Mouse (Mus musculus) midbrain, embryonic 13.5 days (tissue): ENCODE data around the gene Ddx23. TPM values are rescaled to one million over a fixed set of nuclear protein-coding genes. Genes with fewer than 3 reads are reported as not detected.
A peak's percentile ranks its signal among the peaks of the same experiment; 100 is the strongest.

Experiments used
- ATAC-seq: fragments of 200-750 bp; cut with Nextera tagmentation; 2 replicates; pipeline ENCODE4 v1.8.0; 2017; ENCODE audit warnings: mild to moderate bottlenecking, moderate TSS enrichment, moderate library complexity
- H3K27ac ChIP-seq: fragments of 300-500 bp; sonication (generic); 2 replicates; pipeline ENCODE4 v1.5.1; 2015; ENCODE audit warnings: inconsistent platforms, mild to moderate bottlenecking, moderate library complexity
- H3K27me3 ChIP-seq: fragments of 300-500 bp; sonication (generic); 2 replicates; pipeline ENCODE4 v1.6.1; 2015; ENCODE audit warnings: mild to moderate bottlenecking, inconsistent platforms
- H3K36me3 ChIP-seq: fragments of 300-500 bp; sonication (generic); 2 replicates; pipeline ENCODE4 v1.6.1; 2015; ENCODE audit warnings: mild to moderate bottlenecking, inconsistent platforms
- H3K4me1 ChIP-seq: fragments of 300-500 bp; sonication (generic); replicated peaks from 2 replicates; pipeline ENCODE4 v1.6.1; 2015; ENCODE audit warnings: inconsistent platforms
- H3K4me2 ChIP-seq: fragments of 300-500 bp; sonication (generic); replicated peaks from 2 replicates; pipeline ENCODE4 v1.6.1; 2015; ENCODE audit warnings: moderate library complexity, mild to moderate bottlenecking, inconsistent platforms
- H3K4me3 ChIP-seq: fragments of 300-500 bp; sonication (generic); replicated peaks from 2 replicates; pipeline ENCODE4 v1.5.1; 2015; ENCODE audit warnings: mild to moderate bottlenecking, inconsistent platforms
- H3K9ac ChIP-seq: fragments of 300-500 bp; sonication (generic); replicated peaks from 2 replicates; pipeline ENCODE4 v1.6.1; 2015; ENCODE audit warnings: mild to moderate bottlenecking, inconsistent platforms
- H3K9me3 ChIP-seq: fragments of 300-500 bp; sonication (generic); 2 replicates; pipeline ENCODE4 v1.6.1; 2016; ENCODE audit warnings: mild to moderate bottlenecking, inconsistent platforms
- WGBS: fragments of 180-500 bp; shearing (Covaris S2); methylation state at CpG from one replicate; pipeline ENCODE4 v1.1.7; 2015; 5-methylcytosine and 5-hydroxymethylcytosine counted together
- polyA plus RNA-seq: library from polyadenylated mRNA; unstranded; fragments of >200 nt; fragmentation: Nextera tagmentation; extraction: Ambion mirVana; gene quantifications from 2 replicates; pipeline ENCODE4 v1.2.1, GENCODE M21; 2015

Ddx23 gene
- polyA plus RNA-seq, 1 experiment from 2014 or later: 28.6 TPM

DNA sequence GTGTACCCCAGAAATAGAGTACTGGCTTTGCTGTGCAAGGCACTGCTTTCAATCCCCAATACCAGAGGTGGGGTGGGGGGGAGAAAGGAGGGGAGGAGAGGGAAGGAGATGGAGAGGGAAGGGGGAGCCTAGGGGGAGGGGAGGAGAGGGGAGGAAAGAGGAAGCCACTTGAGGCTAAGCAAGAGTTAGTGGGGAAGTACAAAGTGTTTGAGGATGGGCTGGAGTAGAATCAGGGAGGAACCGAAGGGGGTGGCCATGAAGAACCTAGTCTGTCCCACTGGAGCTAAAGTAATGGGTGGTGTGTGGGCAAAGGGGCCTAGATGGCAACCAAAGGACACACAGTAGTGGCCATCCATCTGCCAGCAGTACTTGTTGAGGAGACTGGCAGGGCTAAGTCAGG, 21.1 kb upstream of the Ddx23 start:
- Histone ChIP-seq H3K4me2 (no peak overlapping the region), H3K27ac (no peak overlapping the region), H3K9ac (no peak overlapping the region), H3K4me1 (0 out of 2 replicates have a peak, but pooled peaks cover 1% of the 10 kb centered on the region), H3K4me3 (no peak overlapping the region), H3K9me3 (no peaks in the 10 kb centered on the region), H3K36me3 (no peaks in the 10 kb centered on the region), H3K27me3 (0 out of 2 replicates have a peak, but pooled peaks cover under 1% of the 10 kb centered on the region)
- WGBS: 92% methylated on average over 1 of the region's 1 CpGs
- no peak for ATAC-seq

DNA sequence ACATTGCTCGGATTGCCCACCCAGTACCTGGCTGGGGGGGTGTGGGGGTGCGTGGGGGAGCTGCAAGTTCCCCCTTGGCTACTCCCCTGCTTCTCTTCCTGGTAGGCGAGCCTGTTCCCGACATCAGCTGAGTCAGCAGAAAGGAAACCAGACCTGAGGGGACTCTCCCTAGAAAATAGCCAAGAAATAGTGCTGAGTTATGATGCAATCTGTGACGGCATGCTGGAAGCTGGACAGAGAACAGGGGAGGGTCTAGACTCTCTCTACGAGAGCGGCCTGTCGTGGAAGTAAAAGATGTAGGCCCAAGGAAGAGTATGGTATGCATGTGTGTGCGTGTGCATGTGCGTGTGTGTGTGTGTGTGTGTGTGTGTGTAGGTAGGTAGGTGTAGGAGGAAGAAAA, 20.5 kb upstream of the Ddx23 start:
- Histone ChIP-seq H3K27ac (no peak overlapping the region), H3K9me3 (no peaks in the 10 kb centered on the region), H3K4me2 (no peak overlapping the region), H3K4me1 (no peaks in the 10 kb centered on the region), H3K27me3 (0 out of 2 replicates have a peak, but pooled peaks cover 4% of the 10 kb centered on the region), H3K36me3 (no peaks in the 10 kb centered on the region), H3K9ac (no peak overlapping the region), H3K4me3 (no peak overlapping the region)
- no peak for ATAC-seq
- WGBS: 75% methylated on average over 10 of the region's 10 CpGs

DNA sequence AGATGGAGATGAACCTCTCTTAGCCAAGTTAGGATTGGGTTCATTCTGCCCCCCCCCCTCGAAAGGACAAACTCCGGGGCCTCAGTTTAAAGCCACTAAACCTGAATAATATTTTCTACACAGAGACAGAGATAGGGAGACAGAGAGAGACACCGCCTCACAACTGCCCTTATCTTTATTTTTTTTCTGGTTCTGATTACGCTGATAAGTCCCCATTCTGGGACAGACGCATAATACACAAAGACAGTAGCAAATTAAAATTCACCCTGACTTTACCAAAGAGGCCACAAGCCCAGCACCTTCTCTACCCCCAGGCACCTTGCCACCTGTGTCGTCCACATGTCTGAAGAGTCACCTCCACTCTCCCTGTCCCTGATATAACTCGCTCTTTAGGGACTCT, 18.9 kb upstream of the Ddx23 start:
- no peaks in the 10 kb centered on the region for H3K9me3 ChIP-seq
- no peak overlapping the region for H3K9ac ChIP-seq
- 83% methylated on average over 7 of the region's 7 CpGs for WGBS
- 0 out of 2 replicates have a peak, but pooled peaks cover 4% of the 10 kb centered on the region for H3K27me3 ChIP-seq
- H3K36me3 ChIP-seq: no peaks in the 10 kb centered on the region
- no peak for ATAC-seq
- peaks cover 12% of the 10 kb centered on the region for H3K4me1 ChIP-seq
- no peak overlapping the region for H3K4me3 ChIP-seq
- no peak overlapping the region for H3K27ac ChIP-seq
- no peak overlapping the region for H3K4me2 ChIP-seq

DNA sequence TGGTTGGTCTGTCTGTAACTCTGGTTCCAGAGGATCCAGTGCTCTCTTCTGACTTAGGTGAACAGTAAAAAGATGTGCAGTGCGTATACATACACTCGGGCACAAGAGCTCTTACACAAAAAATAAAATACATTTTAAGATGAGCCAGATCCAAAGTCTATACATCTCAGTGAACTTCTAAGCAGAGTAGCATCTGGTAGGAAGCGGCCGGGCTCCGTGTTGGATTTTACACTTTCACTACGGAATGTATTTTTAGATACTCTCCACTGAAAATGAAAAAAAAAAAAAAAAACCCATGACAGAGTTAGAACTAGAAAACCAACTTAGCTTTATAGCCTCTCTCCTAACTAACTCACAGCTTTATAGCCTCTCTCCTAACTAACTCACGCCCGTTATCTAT, 18.0 kb upstream of the Ddx23 start:
- ATAC-seq: no peak
- H3K4me2 ChIP-seq: no peak overlapping the region
- H3K4me3 ChIP-seq: no peak overlapping the region
- no peak overlapping the region for H3K9ac ChIP-seq
- peaks cover 21% of the 10 kb centered on the region for H3K4me1 ChIP-seq
- no peak overlapping the region for H3K27ac ChIP-seq
- 0 out of 2 replicates have a peak, but pooled peaks cover 9% of the 10 kb centered on the region for H3K27me3 ChIP-seq
- no peaks in the 10 kb centered on the region for H3K36me3 ChIP-seq
- 94% methylated on average over 8 of the region's 8 CpGs for WGBS
- H3K9me3 ChIP-seq: no peaks in the 10 kb centered on the region

DNA sequence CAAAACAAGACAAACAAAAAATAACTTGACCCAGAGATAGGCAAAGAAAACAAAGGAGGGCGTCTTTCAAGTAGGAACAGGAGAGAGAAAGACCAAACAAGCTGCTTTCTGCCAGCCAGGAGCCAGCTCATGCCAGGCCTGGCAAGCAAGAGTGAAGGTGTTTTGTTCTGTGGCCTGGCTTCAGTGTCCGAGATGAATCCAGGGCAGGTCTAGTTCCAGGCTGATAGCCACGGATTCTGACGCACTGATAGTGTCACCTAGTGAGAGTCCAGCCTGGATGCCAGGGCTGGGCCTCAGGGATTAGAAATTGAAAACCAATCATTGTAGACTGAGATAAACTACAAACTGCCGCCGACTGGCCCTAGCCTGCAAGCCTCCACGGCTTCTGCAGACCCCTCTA, 15.3 kb upstream of the Ddx23 start:
- Histone ChIP-seq H3K4me2 (no peak overlapping the region), H3K4me3 (0 out of 2 replicates have a peak overlapping the region, but pooled peaks have one; percentile 54), H3K9ac (no peak overlapping the region), H3K4me1 (peaks cover 43% of the 10 kb centered on the region), H3K27ac (no peak overlapping the region), H3K9me3 (no peaks in the 10 kb centered on the region), H3K27me3 (0 out of 2 replicates have a peak, but pooled peaks cover 9% of the 10 kb centered on the region), H3K36me3 (no peaks in the 10 kb centered on the region)
- 69% methylated on average over 7 of the region's 7 CpGs for WGBS
- ATAC-seq: no peak

DNA sequence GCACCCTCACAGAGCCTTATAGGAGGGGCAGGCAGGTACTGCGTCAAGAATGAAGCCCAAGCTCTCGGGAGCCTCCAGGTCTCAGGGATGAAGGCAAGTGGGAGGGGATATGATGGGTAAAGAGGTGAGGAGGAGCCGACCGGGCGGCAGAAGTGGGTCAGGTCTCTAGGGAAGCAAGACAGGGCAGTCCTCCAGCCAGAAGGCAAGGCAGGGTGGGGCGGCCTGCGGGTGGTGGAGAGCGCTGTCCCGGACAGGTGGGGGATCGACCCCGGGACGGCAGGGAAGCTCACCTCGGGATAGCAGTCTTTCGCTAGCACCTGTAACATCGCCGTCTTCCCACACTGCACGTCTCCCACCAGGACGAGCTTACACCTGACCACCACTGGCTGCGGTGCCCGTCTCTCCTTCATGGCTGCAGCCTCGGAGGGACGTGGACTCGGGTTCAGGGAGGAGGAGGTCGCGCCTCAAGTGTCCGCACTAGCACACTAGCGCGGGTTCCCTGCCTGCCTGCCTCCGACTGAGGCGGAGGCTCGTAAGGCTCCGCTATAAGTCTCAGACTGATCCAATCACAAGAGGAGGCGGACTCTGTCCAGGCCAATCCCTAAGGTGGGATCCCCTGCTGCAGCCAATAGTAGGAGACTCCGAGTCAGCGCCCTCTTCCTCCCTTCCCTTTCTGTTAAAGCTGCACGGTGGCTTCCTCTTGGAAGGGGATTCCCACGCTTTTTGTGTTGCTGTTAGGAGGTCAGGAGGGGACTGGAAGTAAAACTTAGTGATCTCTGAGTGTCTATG, 14.4 kb upstream of the Ddx23 start, which contains the start of gene Rnd1:
Gene Rnd1, minus strand, starts transcription at position 522 of the 789 bp plus-strand sequence.
- peak within 1 kb of the TSS; percentile 71 for H3K9ac ChIP-seq
- H3K9me3 ChIP-seq: no peaks in the 10 kb centered on the region
- peaks cover 46% of the 10 kb centered on the region for H3K4me1 ChIP-seq
- 0 out of 2 replicates have a peak, but pooled peaks cover 9% of the 10 kb centered on the region for H3K27me3 ChIP-seq
- peak within 1 kb of the TSS; percentile 98 for H3K4me2 ChIP-seq
- peak; percentile 97 for ATAC-seq
- H3K27ac ChIP-seq: no peak within 1 kb of the TSS
- H3K36me3 ChIP-seq: no peaks in the 10 kb centered on the region
- under 1% methylated on average over 37 of the region's 37 CpGs for WGBS
- H3K4me3 ChIP-seq: peak within 1 kb of the TSS; percentile 54

DNA sequence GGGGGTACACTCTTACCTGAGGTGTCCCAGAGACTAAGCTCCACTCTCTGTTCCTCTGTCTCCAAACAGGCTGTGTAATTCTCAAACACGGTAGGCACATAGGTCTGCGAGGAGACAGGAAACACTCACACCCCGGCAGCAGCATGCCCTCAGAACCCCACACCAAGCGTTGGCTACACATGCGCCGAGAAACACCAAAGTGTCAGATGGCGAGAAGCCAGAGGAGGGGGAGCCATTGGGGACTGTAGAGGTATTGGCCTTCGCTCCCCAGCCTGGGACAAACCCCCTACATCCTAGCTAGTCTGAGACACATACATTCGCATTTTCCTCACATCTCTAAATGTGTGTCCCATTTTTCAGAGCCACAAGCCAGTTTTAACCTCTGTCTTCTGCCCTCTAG, 13.8 kb upstream of the Ddx23 start:
- Histone ChIP-seq H3K27ac (no peak overlapping the region), H3K9me3 (no peaks in the 10 kb centered on the region), H3K36me3 (no peaks in the 10 kb centered on the region), H3K27me3 (0 out of 2 replicates have a peak, but pooled peaks cover 9% of the 10 kb centered on the region), H3K4me3 (peak overlapping the region; percentile 54), H3K9ac (peak overlapping the region; percentile 71), H3K4me1 (peaks cover 46% of the 10 kb centered on the region), H3K4me2 (peak overlapping the region; percentile 98)
- under 1% methylated on average over 9 of the region's 9 CpGs for WGBS
- no peak for ATAC-seq

DNA sequence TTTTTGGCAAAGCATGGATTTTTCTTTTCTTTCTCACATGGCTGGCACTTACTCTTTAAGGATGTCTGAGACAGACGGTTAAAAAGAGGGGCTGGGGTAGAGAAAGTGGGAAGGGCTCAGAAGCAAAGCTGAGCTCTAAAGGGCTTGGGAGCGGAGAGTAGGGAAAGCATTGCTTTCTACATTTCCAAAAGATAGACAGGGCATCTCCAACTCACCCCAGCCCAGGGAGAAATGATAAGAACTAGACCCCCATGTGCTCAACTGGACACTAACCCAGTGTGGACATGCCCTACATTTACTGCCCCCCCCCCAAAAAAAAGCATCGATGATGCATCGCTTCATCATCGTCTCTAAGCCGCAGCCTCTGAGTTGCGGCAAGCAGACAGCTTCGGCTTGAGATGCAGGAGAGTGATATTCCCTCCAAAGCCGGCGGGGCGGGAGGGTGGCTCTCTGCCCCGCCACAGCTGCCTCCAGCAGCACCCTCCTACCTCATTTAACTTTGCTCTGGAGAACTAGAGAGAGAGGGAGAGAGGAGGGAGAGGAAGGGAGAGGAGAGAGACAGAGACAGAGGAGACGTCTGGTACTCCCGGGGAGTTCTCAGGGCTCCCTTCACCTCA, 13.0 kb upstream of the Ddx23 start:
- H3K4me1 ChIP-seq: peaks cover 46% of the 10 kb centered on the region
- peak overlapping the region; percentile 54 for H3K4me3 ChIP-seq
- H3K9me3 ChIP-seq: no peaks in the 10 kb centered on the region
- ATAC-seq: no peak
- H3K27ac ChIP-seq: peak overlapping the region; percentile 75
- peak overlapping the region; percentile 98 for H3K4me2 ChIP-seq
- peak overlapping the region; percentile 71 for H3K9ac ChIP-seq
- no peaks in the 10 kb centered on the region for H3K36me3 ChIP-seq
- 0 out of 2 replicates have a peak, but pooled peaks cover 9% of the 10 kb centered on the region for H3K27me3 ChIP-seq
- WGBS: 5% methylated on average over 14 of the region's 14 CpGs

DNA sequence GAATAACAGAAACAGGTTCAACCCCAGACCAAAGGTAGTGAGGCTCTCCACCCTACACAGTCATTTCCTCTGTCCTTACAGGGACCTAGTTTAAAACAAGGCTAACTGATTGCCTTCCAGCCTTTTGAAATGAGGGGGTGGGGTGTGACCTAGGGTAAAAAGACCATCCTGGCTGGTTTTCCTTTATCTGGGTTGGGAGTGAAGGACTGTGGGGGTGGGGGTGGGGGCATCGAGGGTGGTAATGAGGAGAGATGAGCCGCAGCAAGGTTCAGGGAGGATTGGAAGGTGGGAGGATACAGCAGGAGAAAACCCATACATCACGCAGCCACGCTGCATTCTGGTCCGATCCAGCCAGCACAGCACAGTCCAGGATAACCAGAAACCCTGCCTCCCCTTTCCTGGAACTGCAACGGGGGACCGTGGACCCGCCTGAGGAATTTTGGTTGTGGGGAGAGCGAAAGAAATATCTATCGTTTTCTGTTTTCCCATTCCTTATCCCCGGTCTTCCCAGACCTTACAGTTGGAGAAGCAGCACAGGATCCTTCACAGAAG, 12.4 kb upstream of the Ddx23 start:
- 0 out of 2 replicates have a peak, but pooled peaks cover 9% of the 10 kb centered on the region for H3K27me3 ChIP-seq
- peaks cover 6% of the 10 kb centered on the region for H3K36me3 ChIP-seq
- H3K27ac ChIP-seq: peak overlapping the region; percentile 75
- H3K9me3 ChIP-seq: no peaks in the 10 kb centered on the region
- peaks cover 46% of the 10 kb centered on the region for H3K4me1 ChIP-seq
- H3K4me3 ChIP-seq: peak overlapping the region; percentile 54
- H3K9ac ChIP-seq: peak overlapping the region; percentile 71
- peak; percentile 12; the same call in 1 of the 2 replicates for ATAC-seq
- WGBS: 16% methylated on average over 11 of the region's 11 CpGs
- H3K4me2 ChIP-seq: peak overlapping the region; percentile 98

DNA sequence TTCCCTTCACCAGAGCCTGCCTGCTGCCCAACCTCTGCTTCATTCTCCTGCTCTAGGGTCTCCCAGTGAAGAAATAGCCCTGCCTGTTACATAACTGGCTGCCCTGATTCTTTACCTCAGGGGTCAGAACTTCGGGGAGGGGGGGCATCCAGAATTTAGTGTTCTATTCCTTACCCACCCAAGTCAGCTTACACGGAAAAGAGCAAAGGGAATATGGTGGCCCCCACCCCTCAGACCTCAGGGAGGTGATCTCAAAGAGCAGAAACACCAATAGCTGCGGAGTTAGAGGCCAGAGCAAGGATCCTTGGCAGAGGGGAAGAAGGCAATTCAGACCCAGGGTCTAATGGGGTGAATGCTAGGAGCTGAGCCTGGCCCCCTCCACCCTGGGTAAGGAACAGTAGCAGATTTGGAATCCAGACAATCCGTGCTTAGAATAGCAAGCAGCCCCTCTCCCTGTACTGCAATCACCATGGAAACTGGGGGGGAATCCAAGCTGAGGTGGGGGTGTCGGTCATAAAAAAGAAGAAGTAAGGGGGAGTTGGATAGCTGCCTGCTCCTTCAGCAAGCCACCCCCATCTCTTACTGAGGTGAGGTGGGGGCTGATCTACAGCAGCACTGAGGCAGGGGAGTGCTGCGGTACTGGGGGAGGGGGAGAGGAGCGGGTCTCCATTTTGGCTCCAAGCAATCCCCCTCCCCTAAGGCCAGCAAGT, 11.7 kb upstream of the Ddx23 start:
- Histone ChIP-seq H3K4me2 (peak overlapping the region; percentile 98), H3K27ac (peak overlapping the region; percentile 75), H3K4me1 (peaks cover 46% of the 10 kb centered on the region), H3K27me3 (0 out of 2 replicates have a peak, but pooled peaks cover 9% of the 10 kb centered on the region), H3K9ac (peak overlapping the region; percentile 71), H3K9me3 (no peaks in the 10 kb centered on the region), H3K4me3 (peak overlapping the region; percentile 54), H3K36me3 (peaks cover 10% of the 10 kb centered on the region)
- peak; percentile 55 for ATAC-seq
- WGBS: 14% methylated on average over 7 of the region's 7 CpGs

DNA sequence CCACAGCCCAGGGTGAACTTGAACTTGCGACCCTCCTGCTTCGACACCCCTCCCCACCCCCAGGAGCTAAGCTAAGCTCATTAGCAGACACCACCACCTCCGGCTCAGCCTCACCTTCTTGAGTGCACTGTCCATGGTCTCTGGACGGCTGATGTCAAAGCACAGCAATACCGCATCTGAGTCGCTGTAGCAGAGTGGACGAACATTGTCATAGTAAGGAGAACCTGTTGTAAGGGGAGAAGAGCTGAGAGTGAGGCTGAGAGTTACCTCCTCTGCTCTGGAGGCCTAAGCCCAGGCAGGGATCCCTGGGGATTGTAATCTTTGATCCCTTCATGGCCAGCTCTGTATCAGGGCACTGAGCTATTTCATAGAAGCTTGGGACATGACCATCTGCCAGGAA, 11.0 kb upstream of the Ddx23 start:
- peak overlapping the region; percentile 75 for H3K27ac ChIP-seq
- no peak for ATAC-seq
- no peak overlapping the region for H3K4me3 ChIP-seq
- no peaks in the 10 kb centered on the region for H3K9me3 ChIP-seq
- WGBS: 86% methylated on average over 7 of the region's 7 CpGs
- peak overlapping the region; percentile 98 for H3K4me2 ChIP-seq
- 0 out of 2 replicates have a peak, but pooled peaks cover 8% of the 10 kb centered on the region for H3K27me3 ChIP-seq
- H3K36me3 ChIP-seq: peaks cover 10% of the 10 kb centered on the region
- peaks cover 46% of the 10 kb centered on the region for H3K4me1 ChIP-seq
- peak overlapping the region; percentile 71 for H3K9ac ChIP-seq
